Mouse (Mus musculus): ENCODE data around the gene Bicral. TPM values are rescaled to one million over a fixed set of nuclear protein-coding genes. Genes with fewer than 3 reads are reported as not detected.

Gene Bicral
- polyA plus RNA-seq, 1 experiment from 2014 or later: 10.5 TPM

DNA sequence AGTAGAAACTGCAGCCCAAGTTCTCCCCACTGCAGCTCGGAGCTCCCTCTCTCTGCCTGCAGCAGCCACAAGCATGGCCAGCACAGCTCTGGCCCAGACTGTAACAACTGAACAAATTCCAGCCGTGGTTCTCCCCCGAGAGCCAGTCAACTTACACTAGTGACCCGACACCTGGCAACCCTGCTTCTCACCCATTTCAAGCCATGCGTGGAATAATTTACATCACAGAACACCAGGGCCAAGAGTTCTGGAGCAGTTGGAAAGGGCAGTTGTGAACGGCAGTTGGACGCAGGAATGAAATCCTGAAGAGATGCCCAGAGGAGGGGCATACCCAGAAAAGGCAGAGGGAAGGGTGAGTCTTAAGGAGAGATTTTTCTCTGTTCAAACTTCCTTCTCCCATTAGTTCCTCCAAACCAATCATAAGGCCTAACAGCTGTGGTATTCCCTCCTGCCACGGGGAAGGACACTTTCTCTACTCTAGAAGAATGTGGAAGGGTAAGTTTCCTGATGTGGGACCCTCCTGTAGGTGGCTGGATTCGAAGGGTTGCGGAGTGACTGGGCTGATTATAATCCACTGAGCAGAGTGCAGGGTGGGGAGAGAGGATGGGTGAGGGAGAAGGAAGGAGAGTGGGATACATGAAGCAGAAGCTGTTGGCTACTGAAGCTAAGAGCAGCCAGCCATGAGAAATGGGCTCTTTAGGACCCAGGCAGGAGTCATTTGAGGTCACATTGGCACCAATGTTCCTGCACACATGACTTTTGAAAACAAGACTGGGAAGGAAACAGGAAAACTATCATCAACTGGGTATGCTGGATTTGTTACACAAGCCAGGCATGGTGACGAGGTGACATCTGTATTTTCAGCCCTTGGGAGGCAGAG, 25.9 kb downstream of the Bicral start:
- WGBS: 78% methylated on average over 11 of the region's 11 CpGs
- H3K4me1 ChIP-seq: no peaks in the 10 kb centered on the region
- no peak overlapping the region for H3K4me3 ChIP-seq
- H3K27ac ChIP-seq: no peak overlapping the region
- peaks cover 4% of the 10 kb centered on the region; the same call in 1 of the 2 replicates for H3K36me3 ChIP-seq (replicated peaks)
- no peak overlapping the region for H3K9ac ChIP-seq
- H3K27me3 ChIP-seq (replicated peaks): no peaks in the 10 kb centered on the region
- H3K9me3 ChIP-seq: no peaks in the 10 kb centered on the region
- ATAC-seq (replicated peaks): no peak
- H3K4me2 ChIP-seq: no peak overlapping the region

GRCm38 (mm10) chr17:46829856-46830535, 28.3 kb downstream of the Bicral start:
- Histone ChIP-seq H3K9ac (no peak overlapping the region), H3K4me2 (no peak overlapping the region), H3K27ac (no peak overlapping the region), H3K4me1 (no peaks in the 10 kb centered on the region), H3K4me3 (no peak overlapping the region), H3K27me3 (replicated peaks) (no peaks in the 10 kb centered on the region), H3K9me3 (no peaks in the 10 kb centered on the region), H3K36me3 (replicated peaks) (peaks cover 15% of the 10 kb centered on the region)
- ATAC-seq (replicated peaks): no peak
- WGBS: 92% methylated on average over 11 of the region's 11 CpGs

DNA sequence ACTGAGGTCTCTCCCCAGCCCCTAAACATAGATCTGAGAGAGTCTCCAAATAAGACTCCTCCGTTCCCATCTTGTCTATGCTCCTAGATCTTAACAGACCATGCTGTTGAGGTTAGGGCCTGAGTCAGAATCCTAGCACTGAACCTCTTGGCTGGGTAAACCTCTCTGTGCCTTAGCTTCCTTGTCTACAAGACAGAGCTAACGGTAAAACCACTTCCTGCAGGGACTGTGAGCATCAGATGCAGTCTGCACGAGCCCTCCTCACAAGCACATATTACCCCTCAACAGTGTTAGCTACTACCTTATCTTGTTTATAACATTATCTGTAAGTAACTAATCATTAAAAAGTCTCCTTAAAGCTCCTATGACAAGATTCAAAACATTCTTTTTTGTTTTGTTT, 29.3 kb downstream of the Bicral start:
- ATAC-seq (replicated peaks): no peak
- Histone ChIP-seq H3K4me1 (no peaks in the 10 kb centered on the region), H3K27ac (no peak overlapping the region), H3K9ac (no peak overlapping the region), H3K9me3 (no peaks in the 10 kb centered on the region), H3K4me2 (no peak overlapping the region), H3K27me3 (replicated peaks) (no peaks in the 10 kb centered on the region), H3K4me3 (no peak overlapping the region), H3K36me3 (replicated peaks) (peaks cover 25% of the 10 kb centered on the region)
- 96% methylated on average over 3 of the region's 3 CpGs for WGBS

DNA sequence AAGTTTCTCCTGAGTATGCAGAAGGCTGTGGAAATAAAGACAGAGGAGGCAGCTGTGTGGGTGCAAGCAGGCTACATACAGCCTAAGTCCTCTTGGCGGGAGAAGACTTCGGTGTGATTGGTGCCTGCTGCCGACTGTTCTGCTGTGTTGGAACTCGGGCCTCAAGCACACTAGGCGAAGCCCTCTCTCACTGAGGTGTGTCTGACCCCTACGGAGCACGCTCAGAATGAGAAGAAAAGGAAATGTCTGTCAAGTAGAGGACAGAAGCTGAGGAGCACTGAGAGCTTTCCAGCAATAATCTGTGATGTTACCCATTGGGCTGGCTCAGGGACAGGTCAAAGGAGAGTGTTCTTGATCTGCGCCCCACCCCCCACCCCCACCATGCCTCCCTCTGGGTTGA, 35.2 kb downstream of the Bicral start:
- 94% methylated on average over 8 of the region's 8 CpGs for WGBS
- Histone ChIP-seq H3K4me1 (no peaks in the 10 kb centered on the region), H3K36me3 (replicated peaks) (peaks cover 38% of the 10 kb centered on the region), H3K27me3 (replicated peaks) (no peaks in the 10 kb centered on the region), H3K4me3 (no peak overlapping the region), H3K9me3 (no peaks in the 10 kb centered on the region), H3K27ac (no peak overlapping the region), H3K4me2 (no peak overlapping the region), H3K9ac (no peak overlapping the region)
- ATAC-seq (replicated peaks): no peak

DNA sequence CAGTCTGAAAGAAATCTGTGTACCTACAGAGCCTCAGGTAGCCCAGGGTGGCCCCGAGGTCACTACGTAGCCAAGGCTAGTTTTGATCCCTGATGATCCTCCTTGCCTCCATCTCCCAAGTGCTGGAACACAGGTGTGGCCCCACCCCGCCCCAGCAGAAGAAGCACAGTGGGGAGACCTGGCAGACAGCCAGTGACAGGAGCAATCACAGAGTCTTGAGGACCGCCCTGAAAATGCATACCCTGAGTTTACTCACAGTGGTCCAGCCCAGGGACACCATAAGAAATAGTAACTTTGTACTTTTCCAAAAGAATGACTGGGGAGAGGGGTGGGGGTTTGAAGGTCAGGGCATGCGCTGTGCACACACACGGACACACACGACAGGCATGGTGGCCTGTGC, 37.7 kb downstream of the Bicral start:
- peaks cover 34% of the 10 kb centered on the region for H3K36me3 ChIP-seq (replicated peaks)
- 93% methylated on average over 7 of the region's 7 CpGs for WGBS

DNA sequence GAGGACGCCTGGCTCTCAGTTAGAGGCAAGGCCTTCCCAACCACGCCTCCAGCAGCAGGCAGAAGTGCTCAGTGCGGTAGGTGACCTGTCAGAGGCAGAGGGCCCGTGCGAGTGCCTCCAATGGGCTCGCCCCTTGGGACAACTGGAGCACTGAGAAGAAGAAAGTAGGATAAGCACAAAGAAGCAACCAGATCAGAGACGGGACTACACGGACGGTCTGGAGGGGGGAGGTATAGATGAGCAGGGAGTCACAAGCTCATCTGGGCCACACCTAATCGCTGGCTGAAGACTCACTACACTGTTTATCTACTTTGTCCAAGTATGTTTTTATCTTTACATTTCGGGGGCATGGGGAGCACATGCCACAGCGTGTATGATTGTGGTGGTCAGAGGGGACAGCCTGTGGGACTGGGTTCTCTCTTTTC, 40.5 kb downstream of the Bicral start:
- Histone ChIP-seq H3K4me1 (no peaks in the 10 kb centered on the region), H3K4me3 (no peak overlapping the region), H3K36me3 (replicated peaks) (peaks cover 21% of the 10 kb centered on the region), H3K9me3 (no peaks in the 10 kb centered on the region), H3K27ac (no peak overlapping the region), H3K27me3 (replicated peaks) (no peaks in the 10 kb centered on the region), H3K9ac (no peak overlapping the region), H3K4me2 (no peak overlapping the region)
- ATAC-seq (replicated peaks): no peak
- WGBS: 88% methylated on average over 12 of the region's 12 CpGs

More for the DNA sequence above, 37.7 kb downstream of the Bicral start:
- H3K4me3 ChIP-seq: no peak overlapping the region
- H3K9me3 ChIP-seq: no peaks in the 10 kb centered on the region
- H3K27ac ChIP-seq: no peak overlapping the region
- no peak overlapping the region for H3K4me2 ChIP-seq
- no peaks in the 10 kb centered on the region for H3K27me3 ChIP-seq (replicated peaks)
- H3K4me1 ChIP-seq: no peaks in the 10 kb centered on the region
- no peak overlapping the region for H3K9ac ChIP-seq
- no peak for ATAC-seq (replicated peaks)

GRCm38 (mm10) chr17:46816306-46816705, 42.0 kb downstream of the Bicral start:
- H3K27ac ChIP-seq: no peak overlapping the region
- no peak overlapping the region for H3K9ac ChIP-seq
- no peaks in the 10 kb centered on the region for H3K4me1 ChIP-seq
- H3K4me3 ChIP-seq: no peak overlapping the region
- H3K27me3 ChIP-seq (replicated peaks): no peaks in the 10 kb centered on the region
- WGBS: 65% methylated on average over 13 of the region's 13 CpGs
- H3K9me3 ChIP-seq: no peaks in the 10 kb centered on the region
- H3K36me3 ChIP-seq (replicated peaks): peaks cover 22% of the 10 kb centered on the region
- H3K4me2 ChIP-seq: no peak overlapping the region
- no peak for ATAC-seq (replicated peaks)

DNA sequence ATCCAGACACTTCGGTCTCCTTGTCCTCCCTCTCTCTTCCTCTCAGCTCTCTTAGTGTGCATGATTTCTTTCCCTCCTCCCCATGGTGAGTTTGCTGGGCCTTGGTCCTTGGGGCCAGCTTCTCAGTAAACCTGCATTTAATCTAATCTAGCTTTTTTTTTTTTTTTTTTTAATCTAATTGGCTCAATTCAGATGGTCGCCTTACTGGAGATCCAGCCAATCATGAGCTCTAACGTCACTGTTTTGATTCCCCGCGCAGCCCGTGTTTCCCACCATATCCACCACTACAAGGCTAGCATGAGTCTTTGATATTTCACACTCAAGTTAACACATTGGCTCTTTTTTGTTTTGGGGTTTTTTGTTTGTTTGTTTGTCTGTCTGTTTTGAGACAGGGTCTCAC, 43.8 kb downstream of the Bicral start:
- WGBS: 92% methylated on average over 6 of the region's 6 CpGs
- Histone ChIP-seq H3K27me3 (replicated peaks) (no peaks in the 10 kb centered on the region), H3K27ac (no peak overlapping the region)

GRCm38 (mm10) chr17:46813637-46814036, 44.6 kb downstream of the Bicral start:
- peaks cover 37% of the 10 kb centered on the region for H3K36me3 ChIP-seq (replicated peaks)
- no peaks in the 10 kb centered on the region for H3K27me3 ChIP-seq (replicated peaks)
- no peak overlapping the region for H3K4me2 ChIP-seq
- ATAC-seq (replicated peaks): no peak
- WGBS: 84% methylated on average over 8 of the region's 8 CpGs
- H3K9ac ChIP-seq: no peak overlapping the region
- H3K4me1 ChIP-seq: no peaks in the 10 kb centered on the region
- no peaks in the 10 kb centered on the region for H3K9me3 ChIP-seq
- H3K4me3 ChIP-seq: no peak overlapping the region
- H3K27ac ChIP-seq: no peak overlapping the region

More for the DNA sequence above, 43.8 kb downstream of the Bicral start:
- Histone ChIP-seq H3K4me2 (no peak overlapping the region), H3K9ac (no peak overlapping the region), H3K4me3 (no peak overlapping the region), H3K4me1 (no peaks in the 10 kb centered on the region), H3K9me3 (no peaks in the 10 kb centered on the region), H3K36me3 (replicated peaks) (peaks cover 29% of the 10 kb centered on the region)
- no peak for ATAC-seq (replicated peaks)

DNA sequence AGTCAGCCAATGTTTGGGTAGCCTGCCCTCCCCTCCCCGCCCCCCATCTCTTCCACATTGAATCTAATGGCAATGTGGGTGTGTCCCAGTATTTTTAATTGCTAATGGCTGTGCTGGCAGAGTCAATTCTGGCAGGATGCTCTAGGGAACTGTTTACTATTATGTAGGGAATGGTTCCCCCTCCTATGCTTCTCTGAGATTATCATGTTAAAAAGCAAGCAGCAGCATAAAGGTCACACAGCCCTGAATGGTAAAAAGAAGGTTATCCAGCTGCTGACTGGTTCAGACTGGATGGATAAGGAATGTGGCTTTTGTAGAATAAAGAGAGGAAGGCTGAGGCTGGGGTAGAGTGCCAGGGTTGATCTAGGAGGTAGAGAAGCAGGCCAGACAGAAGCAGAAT, 45.8 kb downstream of the Bicral start:
- Histone ChIP-seq H3K4me1 (no peaks in the 10 kb centered on the region), H3K4me2 (no peak overlapping the region), H3K9ac (no peak overlapping the region), H3K27ac (no peak overlapping the region), H3K27me3 (replicated peaks) (no peaks in the 10 kb centered on the region), H3K36me3 (replicated peaks) (peaks cover 46% of the 10 kb centered on the region), H3K4me3 (no peak overlapping the region), H3K9me3 (no peaks in the 10 kb centered on the region)
- ATAC-seq (replicated peaks): no peak
- WGBS: 80% methylated on average over 1 of the region's 1 CpGs

- Histone ChIP-seq H3K4me1 (no peaks in the 10 kb centered on the region), H3K27me3 (replicated peaks) (no peaks in the 10 kb centered on the region), H3K9ac (no peak overlapping the region), H3K36me3 (replicated peaks) (peaks cover 59% of the 10 kb centered on the region), H3K4me3 (no peak overlapping the region), H3K9me3 (no peaks in the 10 kb centered on the region), H3K27ac (no peak overlapping the region), H3K4me2 (no peak overlapping the region)
- WGBS: 79% methylated on average over 3 of the region's 3 CpGs
- ATAC-seq (replicated peaks): no peak
These were observed 47.6 kb downstream of the Bicral start for GRCm38 (mm10) chr17:46810672-46811071.

GRCm38 (mm10) chr17:46809131-46809830, 49.0 kb downstream of the Bicral start:
- Histone ChIP-seq H3K27me3 (replicated peaks) (no peaks in the 10 kb centered on the region), H3K9ac (no peak overlapping the region), H3K4me1 (no peaks in the 10 kb centered on the region), H3K27ac (no peak overlapping the region), H3K36me3 (replicated peaks) (peaks cover 59% of the 10 kb centered on the region), H3K4me3 (no peak overlapping the region), H3K4me2 (no peak overlapping the region), H3K9me3 (no peaks in the 10 kb centered on the region)
- 86% methylated on average over 6 of the region's 6 CpGs for WGBS
- no peak for ATAC-seq (replicated peaks)
